Mouse (Mus musculus) adrenal gland, adult (tissue): Measurements from ENCODE around the gene D6Wsu163e.

ENCODE experiments used
- DNase-seq, 2 experiments: peaks; one replicate each; pipeline ENCODE4 v3.0.0; 2022 to 2023; ENCODE audit warnings: low spot score in 1 of 2; ENCODE audit not compliant: inconsistent age in 2 of 2

D6Wsu163e gene

DNA sequence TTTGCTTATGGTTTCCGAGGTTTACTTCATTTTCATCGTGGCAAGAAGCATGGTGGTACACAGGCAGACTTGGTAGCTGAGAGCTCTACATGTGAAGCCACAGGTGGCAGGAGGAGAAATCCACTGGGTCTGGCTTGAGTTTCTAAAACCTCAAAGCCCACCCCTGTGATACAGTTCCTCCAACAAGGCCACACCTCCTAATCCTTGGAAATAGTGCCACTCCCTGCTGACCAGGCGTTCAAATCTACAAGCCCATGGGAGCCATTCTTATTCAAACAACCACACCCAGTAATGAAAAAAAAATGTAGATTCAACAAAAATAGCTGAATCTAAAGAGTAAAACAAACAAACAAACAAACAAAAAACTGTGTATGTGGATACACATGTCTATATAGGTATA is 65.9 kb downstream of the D6Wsu163e start:
- no peak for DNase-seq

DNA sequence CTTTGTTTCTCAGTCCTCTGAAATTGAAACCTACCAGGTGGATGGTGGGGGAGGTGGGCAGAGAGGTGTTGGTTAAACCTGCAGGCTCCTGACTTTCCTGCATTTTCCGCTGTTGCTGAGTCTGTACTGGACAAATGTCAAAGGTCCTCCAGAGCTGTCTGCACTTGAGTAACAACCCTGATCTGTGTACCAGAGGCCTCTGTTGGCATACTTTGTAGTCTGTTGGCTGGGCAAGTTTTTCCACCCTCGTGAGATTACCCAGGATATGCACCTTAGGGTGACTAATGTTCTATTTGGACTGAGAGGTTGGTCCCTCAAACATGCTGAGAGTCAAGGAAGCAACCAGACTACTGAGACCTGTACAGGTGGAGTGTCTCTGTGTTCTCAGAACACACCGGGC is 66.8 kb downstream of the D6Wsu163e start:
- DNase-seq = no peak

DNA sequence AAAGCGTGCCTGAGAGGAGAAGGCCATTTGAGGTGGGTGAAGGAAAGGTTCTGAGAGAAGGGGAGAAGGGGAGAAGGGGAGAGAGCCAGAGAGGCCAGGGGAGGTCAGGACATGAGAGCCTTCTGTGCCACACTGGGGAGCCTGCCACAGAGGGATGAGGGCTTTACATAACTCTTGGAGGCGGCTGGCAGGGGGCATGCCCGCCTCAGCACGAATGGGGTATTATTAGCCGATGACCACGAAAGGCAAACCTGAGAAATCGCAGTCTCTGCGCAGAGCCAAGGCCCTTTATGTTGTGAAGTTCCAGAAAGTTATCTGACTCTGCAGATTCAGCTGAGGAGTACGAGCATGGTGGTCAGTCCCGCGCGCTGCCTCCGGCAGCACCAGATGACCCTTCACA is 70.3 kb downstream of the D6Wsu163e start:
- no peak for DNase-seq

DNA sequence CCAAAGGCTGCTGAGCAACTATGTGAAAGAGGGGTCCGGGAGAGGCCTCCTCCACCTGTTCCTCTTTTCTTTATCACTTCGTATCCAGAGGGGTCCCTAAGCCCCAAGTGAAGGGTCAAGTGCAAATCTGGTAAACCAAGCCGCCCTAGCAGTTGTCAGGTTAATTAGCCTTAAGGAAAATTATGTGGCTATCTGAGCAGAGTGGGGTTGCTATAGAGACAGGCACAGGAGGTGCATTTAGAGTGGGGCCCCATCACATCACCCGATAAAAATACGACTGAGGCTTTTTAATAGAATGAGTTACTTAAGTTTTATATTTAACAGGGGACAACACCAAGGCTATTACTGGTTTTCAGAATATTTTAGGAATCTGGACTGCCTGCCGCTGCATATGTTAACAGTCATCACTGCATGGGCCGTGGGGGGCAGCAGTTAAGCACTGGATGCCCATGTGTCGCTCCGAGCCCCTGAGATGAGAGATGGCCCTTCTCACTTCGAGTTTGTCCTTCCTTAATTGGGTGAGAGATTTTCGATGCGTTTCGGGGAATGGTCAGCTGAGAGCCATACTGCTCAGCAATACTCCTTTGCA is 72.3 kb downstream of the D6Wsu163e start:
- no peak for DNase-seq

DNA sequence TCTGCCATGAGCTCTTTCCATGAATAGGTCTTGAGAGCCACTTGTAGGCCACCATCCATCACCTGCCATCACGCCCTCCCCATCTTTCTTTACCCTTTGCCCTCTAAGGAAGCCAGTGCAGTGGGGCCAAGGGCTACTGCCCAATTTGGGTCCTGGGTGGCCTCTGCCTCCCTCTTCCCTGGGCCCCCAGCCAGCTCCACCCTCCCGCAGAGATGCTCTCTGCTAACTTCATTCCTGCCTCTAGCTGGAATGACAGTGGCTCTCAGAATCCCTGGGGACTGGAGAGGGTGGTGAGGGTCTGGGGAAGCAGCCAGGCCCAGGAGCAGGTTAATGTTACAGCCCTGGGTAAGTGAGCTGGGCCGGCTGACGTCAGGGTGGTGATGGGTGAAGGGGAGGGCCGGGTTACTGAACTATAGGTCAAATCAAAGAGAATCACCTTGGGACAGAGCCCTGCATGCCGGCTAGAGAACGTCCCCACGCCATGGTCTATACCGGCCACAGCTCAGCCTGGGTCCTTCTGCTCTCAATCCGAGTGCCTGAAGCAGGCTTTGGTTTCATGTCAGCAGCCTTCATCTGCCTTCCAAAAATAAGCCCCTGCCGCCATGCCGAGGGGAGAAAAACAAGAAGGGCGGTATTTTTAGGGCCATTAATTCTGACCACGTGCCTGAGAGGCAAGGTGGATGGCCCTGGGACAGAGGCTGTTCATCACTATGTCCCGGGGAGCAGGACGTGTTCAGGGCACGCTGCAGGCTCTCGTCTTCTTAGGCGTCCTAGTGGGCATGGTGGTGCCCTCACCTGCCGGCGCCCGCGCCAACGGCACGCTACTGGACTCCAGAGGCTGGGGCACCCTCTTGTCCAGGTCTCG is 75.4 kb downstream of the D6Wsu163e start, which contains the start of gene Fgf6:
TSS of gene Fgf6 (plus strand) at position 681 of the 865 bp plus-strand sequence.
- DNase-seq = no peak

DNA sequence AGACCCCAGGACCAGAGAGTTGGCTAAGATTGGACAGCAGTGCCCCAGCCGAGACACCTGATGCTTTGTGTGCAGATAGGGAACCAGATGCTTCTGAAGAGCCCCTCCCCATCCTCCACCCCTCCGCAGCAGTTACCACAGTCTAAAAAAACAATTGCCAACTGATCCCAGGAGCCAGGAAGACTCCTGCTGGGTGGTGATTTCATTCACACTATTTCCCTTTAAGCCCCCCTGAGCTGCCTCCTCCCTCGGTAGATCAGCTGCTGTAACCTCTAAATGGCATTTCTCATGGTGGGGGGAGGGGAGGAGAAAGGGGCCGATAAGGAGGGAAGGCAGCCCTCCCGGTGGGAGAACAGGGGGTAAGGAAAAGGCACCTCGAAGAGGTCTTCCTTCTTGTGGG is 79.5 kb downstream of the D6Wsu163e start:
- DNase-seq = no peak

DNA sequence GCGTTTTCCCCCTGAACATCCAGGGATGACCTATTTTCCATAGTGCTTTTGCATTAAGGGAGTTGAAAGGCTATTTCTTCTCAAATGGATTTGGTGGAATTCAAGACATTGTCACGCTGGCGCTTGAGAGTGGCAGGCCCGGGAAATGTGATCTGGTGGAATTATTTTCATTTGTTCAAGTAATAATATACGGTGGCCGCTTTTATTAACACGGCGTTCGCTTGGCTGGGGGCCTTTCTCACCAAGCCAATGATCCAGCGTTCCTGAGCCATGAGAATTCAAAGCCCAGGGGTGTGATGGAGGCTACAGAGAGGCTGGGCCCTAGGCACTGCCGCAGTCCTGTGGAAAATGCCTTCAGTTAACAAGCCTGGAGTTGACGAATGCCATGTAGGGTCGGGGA is 80.7 kb downstream of the D6Wsu163e start:
- DNase-seq = no peak

DNA sequence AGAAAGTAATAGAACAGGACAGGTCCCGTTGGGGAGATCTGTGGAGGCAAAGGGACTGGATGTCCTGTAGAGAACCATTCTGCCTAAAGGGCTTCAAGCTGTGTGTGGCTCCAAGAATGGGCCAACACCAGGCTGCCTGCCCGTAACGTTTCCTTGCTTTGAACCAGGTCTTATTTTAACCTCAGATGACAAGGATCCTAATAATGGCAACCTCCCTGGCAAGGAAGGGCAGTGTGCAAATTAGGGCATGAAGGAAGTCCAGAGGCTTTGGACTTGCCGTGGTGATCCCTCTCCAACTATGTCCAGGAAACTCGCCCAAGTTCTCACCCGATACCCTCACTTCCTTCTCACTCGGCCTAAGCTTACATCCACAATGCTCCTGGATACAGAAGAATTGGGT is 85.1 kb downstream of the D6Wsu163e start:
- no peak for DNase-seq
